Mouse (Mus musculus): ENCODE data around the gene Ncdn.

DNA sequence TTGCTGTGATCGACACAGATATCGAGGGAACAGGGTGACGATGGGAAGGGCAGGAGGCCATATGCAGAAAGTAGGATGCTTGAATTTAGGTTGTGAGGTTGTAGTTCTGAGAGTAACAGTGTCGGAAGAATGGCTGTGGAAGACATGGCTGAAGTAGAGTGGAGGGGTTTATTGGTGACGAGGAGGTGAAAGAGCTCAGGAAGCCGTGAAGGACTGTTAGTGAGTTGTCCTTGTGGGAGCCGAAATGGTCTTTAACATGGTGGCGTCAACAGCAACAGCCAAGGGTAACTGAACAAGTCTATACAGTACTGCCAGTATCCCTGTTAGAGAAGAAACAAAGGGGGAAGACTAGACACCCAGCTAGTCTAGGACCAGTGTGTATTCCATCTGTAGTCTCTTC, 48.9 kb upstream of the Ncdn start:
- TF ChIP-seq FLI1 (IDR thresholded peaks at IDR 0.05; ENCODE audit: low read length) (no peak), GATA1 (IDR thresholded peaks at IDR 0.05; ENCODE audit: borderline replicate concordance, low read length) (no peak)
